Mouse (Mus musculus) c-Kit-positive CD71-positive TER-119-positive erythroid progenitor cells, embryonic 14.5 days (primary cell): ENCODE measurements at regions not wholly inside any gene's neighbourhood (a gene's known extent, or its start where the extent isn't known, plus 50 kb on each side); places are given as distances from the start of the nearest gene placed in this dataset.
"Not testable (repeated sequence)": the region's sequence is repeated elsewhere in the genome, so short reads cannot be mapped to it uniquely, and the experiment has no call there.

Experiments
- DNase-seq: peaks from one replicate; pipeline ENCODE4 v3.0.0-alpha.2; 2013; ENCODE audit warnings: low spot score

DNA sequence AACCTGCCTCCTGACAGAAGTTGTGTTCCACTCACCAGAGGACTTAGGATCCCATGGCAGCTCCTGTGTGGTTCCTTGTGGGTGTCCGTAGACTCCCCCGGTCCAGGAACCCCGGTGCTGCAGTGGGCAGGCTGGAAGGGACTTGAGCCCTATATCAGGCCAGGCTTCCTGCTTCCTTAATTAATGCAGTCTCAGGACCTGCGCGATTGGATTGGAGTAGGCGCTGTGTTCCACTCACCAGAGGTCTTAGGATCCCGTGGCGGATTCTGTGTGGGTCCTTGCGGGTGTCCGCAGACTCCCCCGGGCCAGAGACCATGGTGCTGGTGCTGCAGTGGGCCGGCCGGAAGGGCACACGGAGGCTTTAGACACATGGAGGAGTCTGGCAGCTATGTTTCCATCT lies 288.7 kb downstream of the Fut8 start:
- DNase-seq = not testable (repeated sequence)

GRCm38 (mm10) chr12:77527499-77527898 lies 289.6 kb downstream of the Fut8 start:
- DNase-seq = no peak

- DNase-seq = no peak
Observed at GRCm38 (mm10) chr12:77527953-77528865, 290.3 kb downstream of the Fut8 start.

DNA sequence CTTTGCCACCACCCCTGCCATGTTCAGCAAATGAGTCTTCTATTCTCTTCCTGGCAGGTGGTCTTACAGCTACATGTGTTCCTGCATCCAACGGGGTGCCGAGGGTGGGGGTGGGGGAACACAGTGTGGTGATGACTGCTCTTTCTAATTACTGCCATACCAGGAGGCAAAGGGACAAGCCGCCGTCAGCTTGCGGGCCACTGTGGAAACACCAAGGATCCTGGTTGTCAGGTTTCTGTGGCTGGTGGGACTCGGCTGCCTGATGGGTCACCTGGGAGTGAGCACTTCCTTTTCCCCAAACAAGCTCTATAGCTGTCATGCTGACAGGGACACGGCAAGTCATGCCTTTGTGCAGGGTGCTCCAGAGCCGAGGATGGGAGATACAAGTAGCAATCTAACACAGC lies 290.9 kb downstream of the Fut8 start:
- DNase-seq = no peak

GRCm38 (mm10) chr12:77529414-77529813 lies 291.5 kb downstream of the Fut8 start:
- no peak for DNase-seq

- DNase-seq = no peak
Observed at GRCm38 (mm10) chr12:77529955-77530354, 292.0 kb downstream of the Fut8 start.

DNA sequence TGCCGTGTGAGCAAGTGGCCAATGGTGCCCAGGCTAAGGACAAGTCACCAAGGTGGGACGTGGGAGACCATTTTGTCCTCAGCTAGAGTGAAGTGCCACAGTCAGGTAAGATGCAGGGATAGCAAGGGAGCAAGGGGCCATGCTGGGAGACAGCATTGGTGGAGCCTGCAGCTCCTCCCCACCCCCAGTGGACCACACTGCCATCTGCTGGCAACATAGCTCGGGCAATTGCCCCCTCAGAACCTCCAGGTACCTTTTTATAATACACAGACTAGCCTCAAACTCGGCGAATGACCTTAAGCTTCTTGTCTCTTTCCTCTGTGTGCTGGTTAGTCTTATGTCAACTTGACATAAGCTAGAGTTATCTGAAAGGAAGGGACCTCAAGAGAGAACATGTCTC lies 293.4 kb downstream of the Fut8 start:
- DNase-seq = peak; percentile 6

GRCm38 (mm10) chr12:77532547-77532946 lies 294.6 kb downstream of the Fut8 start:
- DNase-seq = no peak

DNA sequence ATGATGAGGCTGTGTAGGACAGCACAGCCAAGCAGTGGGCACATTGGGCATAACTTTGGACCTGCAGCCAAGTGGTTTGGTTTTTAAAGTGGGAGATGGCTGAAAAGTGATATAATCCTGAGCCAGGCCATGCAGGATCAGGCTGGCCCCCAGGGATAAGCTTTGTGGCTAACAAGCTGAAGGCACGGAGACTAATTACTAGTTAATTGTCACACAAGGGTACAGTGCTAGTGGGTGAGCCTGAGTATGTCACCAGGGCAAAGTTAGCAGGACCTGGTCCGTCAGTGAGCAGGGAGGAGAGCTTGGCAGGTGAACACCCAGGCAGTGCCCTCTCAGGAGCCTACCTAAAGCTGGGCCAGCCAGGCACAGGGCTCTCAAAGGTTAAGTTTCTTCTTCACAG lies 295.7 kb downstream of the Fut8 start:
- DNase-seq = no peak

GRCm38 (mm10) chr12:77534079-77534478 lies 296.2 kb downstream of the Fut8 start:
- no peak for DNase-seq

DNA sequence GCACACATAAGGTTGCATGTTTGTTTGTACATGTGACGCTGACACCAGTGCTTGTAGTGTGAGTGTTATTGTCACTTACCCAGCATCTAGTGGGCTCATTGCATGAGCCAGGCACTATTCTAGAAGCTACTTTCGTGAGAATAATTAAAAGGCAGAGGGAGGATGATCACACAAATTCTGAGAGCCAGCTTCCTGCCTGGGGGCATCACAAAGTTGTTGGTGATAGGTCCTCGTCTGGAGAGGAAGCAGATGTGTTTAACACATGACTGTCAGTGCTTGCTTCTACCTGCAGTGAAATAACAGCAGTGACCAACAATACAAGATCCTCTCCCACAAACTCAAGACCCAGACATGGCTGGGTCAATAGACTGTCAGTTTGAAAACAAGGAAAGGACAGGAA lies 297.2 kb downstream of the Fut8 start:
- no peak for DNase-seq

- no peak for DNase-seq
Observed at GRCm38 (mm10) chr12:77537139-77537848, 299.4 kb downstream of the Fut8 start.

GRCm38 (mm10) chr12:77539661-77540431 lies 301.9 kb downstream of the Fut8 start:
- no peak for DNase-seq

GRCm38 (mm10) chr12:77541051-77541765 lies 303.3 kb downstream of the Fut8 start:
- DNase-seq = no peak

GRCm38 (mm10) chr12:77541826-77542225 lies 303.9 kb downstream of the Fut8 start:
- DNase-seq = no peak

GRCm38 (mm10) chr12:77543651-77544050 lies 305.7 kb downstream of the Fut8 start:
- no peak for DNase-seq

DNA sequence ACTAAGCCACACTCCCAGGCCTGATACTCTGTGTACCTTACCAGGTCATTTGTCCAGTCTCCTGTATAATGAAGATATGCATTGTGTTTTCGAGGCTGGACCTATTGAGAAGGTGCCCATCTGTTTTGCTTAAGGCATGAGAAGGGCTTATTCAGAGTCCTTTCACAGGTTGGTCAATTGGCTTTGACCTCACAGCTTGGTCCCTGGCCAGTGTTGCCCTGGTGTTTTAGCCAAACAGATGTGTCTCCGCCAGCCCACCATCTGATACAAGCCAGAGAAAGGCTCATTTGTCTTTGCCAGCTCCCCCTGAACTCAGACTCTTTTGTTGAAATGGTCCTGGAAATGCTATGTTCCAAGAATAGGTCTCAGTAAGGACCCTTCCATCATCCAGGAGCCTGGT lies 308.2 kb downstream of the Fut8 start:
- no peak for DNase-seq

DNA sequence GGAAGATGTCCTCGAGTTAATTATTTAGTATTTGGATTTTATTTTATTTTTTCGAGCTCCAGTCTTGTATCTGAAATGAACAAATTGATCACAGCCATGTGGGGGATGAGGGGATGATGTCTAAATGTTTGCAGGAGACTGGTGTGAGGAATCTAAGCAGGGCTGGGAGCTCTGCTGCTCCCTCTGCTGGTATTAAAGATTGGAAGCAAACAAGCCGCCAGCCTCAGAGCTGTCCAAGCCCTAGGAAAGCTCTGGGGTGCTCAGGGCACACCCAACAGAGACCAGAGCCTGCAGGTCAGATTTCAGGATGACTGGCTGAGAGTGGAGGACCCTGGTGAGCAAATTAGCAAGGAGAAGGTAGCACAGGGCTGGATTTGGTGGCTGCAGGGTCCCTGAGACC lies 330.4 kb downstream of the Fut8 start:
- peak; percentile 3 for DNase-seq

- DNase-seq = no peak
Observed at GRCm38 (mm10) chr12:77570501-77570900, 332.6 kb downstream of the Fut8 start.

DNA sequence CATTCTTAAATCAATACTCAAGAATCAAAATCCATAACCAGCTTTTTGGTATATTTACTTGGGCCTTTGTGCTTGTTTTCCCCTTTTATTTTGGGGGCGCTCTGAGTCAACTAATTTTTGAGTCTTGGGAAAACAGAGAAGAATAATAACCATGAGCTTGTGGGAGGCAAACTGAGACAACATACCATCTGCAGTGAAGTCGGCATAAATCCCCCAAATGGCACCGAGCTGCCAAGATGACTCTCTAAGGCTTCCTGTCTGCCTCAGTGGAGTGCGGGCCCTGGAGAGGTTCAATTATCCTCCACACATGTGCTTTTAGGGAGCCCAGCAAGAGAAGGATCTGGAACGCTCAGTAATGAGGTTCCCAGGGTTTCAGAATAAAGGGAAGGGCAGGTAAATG lies 333.1 kb downstream of the Fut8 start:
- no peak for DNase-seq

DNA sequence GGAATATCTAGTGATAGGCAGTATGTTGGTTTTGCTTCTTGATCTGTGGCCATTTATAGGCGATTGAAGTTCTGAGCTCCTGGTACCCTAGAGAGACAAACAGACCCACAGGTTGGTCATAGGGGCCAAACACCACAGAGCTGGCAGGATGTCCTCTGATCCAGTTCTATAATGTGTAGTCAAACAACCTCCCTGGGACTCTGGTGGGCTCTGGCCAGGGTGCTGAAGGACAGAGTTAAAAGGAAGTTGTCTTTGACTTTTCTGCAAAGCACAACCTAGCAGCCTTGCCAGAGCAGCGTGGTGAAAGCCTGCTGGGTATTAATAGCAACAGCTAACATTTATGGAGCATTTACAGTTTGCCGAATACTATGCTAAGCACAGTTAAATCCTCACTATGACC lies 337.1 kb downstream of the Fut8 start:
- DNase-seq = no peak

DNA sequence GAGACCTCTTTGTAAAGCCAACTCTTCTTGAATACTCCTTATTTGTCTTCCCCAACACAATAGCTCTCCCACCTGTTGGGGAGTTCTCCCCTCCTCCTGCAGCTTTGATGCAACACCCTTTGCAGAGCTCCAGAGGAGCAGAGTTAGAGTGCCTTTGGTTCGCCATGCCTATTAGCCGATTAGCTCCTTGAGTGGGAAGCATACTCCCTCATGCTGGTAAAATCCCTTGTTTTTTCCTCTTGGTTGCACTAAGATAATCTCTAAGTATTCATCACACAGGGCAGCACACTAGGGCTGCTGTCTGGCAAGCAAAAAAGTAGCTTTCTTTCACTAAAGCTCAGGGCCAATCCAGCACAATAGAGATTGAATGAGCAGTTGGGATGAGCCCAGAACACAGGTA lies 350.4 kb downstream of the Fut8 start:
- DNase-seq = no peak
